Mouse (Mus musculus): ENCODE data around the gene Grik3. TPM values are rescaled to one million over a fixed set of nuclear protein-coding genes. Genes with fewer than 3 reads are reported as not detected.
A peak's percentile ranks its signal among the peaks of the same experiment; 100 is the strongest.

Gene Grik3
- total RNA-seq (2012; rRNA removed): 9.8 and 13.6 TPM in 2 replicates

GRCm38 (mm10) chr4:125490661-125491504 is at the start of gene Grik3:
TSS of gene Grik3 (plus strand) at chr4:125490700.
- no peak for DNase-seq (ENCODE audit: low read depth, low spot score)
- Histone ChIP-seq H3K9me3 (ENCODE audit: control insufficient read depth, insufficient read depth, low read depth, low read length) (no peaks in the 10 kb centered on the region), H3K9ac (ENCODE audit: insufficient read depth, low read depth, low read length, poor library complexity, severe bottlenecking) (peak within 1 kb of the TSS; percentile 80), H3K36me3 (ENCODE audit: control insufficient read depth, insufficient read depth, low read length, poor library complexity, severe bottlenecking) (no peaks in the 10 kb centered on the region), H3K4me1 (ENCODE audit: control insufficient read depth in 2 of 2, insufficient read depth in 2 of 2, low read length in 2 of 2, poor library complexity in 1 of 2) (peaks cover 3 to 45% of the 10 kb centered on the region in 2 experiments; a peak in 3 of 4 replicates), H3K4me3 (ENCODE audit: insufficient read depth in 1 of 2, low read depth in 1 of 2, low read length in 2 of 2, poor library complexity in 1 of 2, severe bottlenecking in 1 of 2) (peak within 1 kb of the TSS; percentile 63 to 83), H3K27ac (ENCODE audit: insufficient read depth, low read depth, low read length, poor library complexity, severe bottlenecking) (no peak within 1 kb of the TSS)
- TF ChIP-seq HCFC1 (IDR thresholded peaks at IDR 0.05; ENCODE audit: borderline replicate concordance, insufficient read depth, low read length): no peak
- TF ChIP-seq MAFK (IDR thresholded peaks at IDR 0.05; ENCODE audit: insufficient read depth, low read depth, low read length): no peak
- TF ChIP-seq ZC3H11A (IDR thresholded peaks at IDR 0.05; ENCODE audit: borderline replicate concordance, low read depth, low read length): no peak
- no peak for TF ChIP-seq ZNF384 (IDR thresholded peaks at IDR 0.05; ENCODE audit: low read depth, low read length)
- TF ChIP-seq CHD2 (IDR thresholded peaks at IDR 0.05; ENCODE audit: low read depth, low read length): no peak
- in situ Hi-C loops (cut with MboI; ENCODE audit: low sequenced_read_pairs in 2 of 2, unreplicated experiment in 2 of 2): no loop called here

GRCm38 (mm10) chr4:125441821-125442220 is 48.7 kb upstream of the Grik3 start:
- H3K36me3 ChIP-seq (ENCODE audit: control insufficient read depth, insufficient read depth, low read length, poor library complexity, severe bottlenecking): no peaks in the 10 kb centered on the region
- no peak overlapping the region for H3K4me3 ChIP-seq (ENCODE audit: insufficient read depth in 1 of 2, low read depth in 1 of 2, low read length in 2 of 2, poor library complexity in 1 of 2, severe bottlenecking in 1 of 2)
- no peak overlapping the region for H3K9ac ChIP-seq (ENCODE audit: insufficient read depth, low read depth, low read length, poor library complexity, severe bottlenecking)
- no peaks in the 10 kb centered on the region for H3K9me3 ChIP-seq (ENCODE audit: control insufficient read depth, insufficient read depth, low read depth, low read length)
- no peak overlapping the region for H3K27ac ChIP-seq (ENCODE audit: insufficient read depth, low read depth, low read length, poor library complexity, severe bottlenecking)
- peaks cover 0 to 12% of the 10 kb centered on the region in 2 experiments; a peak in 3 of 4 replicates for H3K4me1 ChIP-seq (ENCODE audit: control insufficient read depth in 2 of 2, insufficient read depth in 2 of 2, low read length in 2 of 2, poor library complexity in 1 of 2)
- in situ Hi-C loops (cut with MboI; ENCODE audit: low sequenced_read_pairs in 2 of 2, unreplicated experiment in 2 of 2): no loop called here
- no peak for DNase-seq (ENCODE audit: low read depth, low spot score)
- TF ChIP-seq ZC3H11A (IDR thresholded peaks at IDR 0.05; ENCODE audit: borderline replicate concordance, low read depth, low read length): no peak
- TF ChIP-seq MAFK (IDR thresholded peaks at IDR 0.05; ENCODE audit: insufficient read depth, low read depth, low read length): no peak
- no peak for TF ChIP-seq CHD2 (IDR thresholded peaks at IDR 0.05; ENCODE audit: low read depth, low read length)
- TF ChIP-seq ZNF384 (IDR thresholded peaks at IDR 0.05; ENCODE audit: low read depth, low read length): no peak
- TF ChIP-seq HCFC1 (IDR thresholded peaks at IDR 0.05; ENCODE audit: borderline replicate concordance, insufficient read depth, low read length): no peak

- in situ Hi-C loops (cut with MboI; ENCODE audit: low sequenced_read_pairs in 2 of 2, unreplicated experiment in 2 of 2): no loop called here
- TF ChIP-seq CHD2 (IDR thresholded peaks at IDR 0.05; ENCODE audit: low read depth, low read length) (no peak), ZC3H11A (IDR thresholded peaks at IDR 0.05; ENCODE audit: borderline replicate concordance, low read depth, low read length) (no peak), MAFK (IDR thresholded peaks at IDR 0.05; ENCODE audit: insufficient read depth, low read depth, low read length) (no peak), ZNF384 (IDR thresholded peaks at IDR 0.05; ENCODE audit: low read depth, low read length) (no peak), HCFC1 (IDR thresholded peaks at IDR 0.05; ENCODE audit: borderline replicate concordance, insufficient read depth, low read length) (no peak)
- Histone ChIP-seq H3K9ac (ENCODE audit: insufficient read depth, low read depth, low read length, poor library complexity, severe bottlenecking) (no peak overlapping the region), H3K4me3 (ENCODE audit: insufficient read depth in 1 of 2, low read depth in 1 of 2, low read length in 2 of 2, poor library complexity in 1 of 2, severe bottlenecking in 1 of 2) (no peak overlapping the region), H3K9me3 (ENCODE audit: control insufficient read depth, insufficient read depth, low read depth, low read length) (no peaks in the 10 kb centered on the region), H3K4me1 (ENCODE audit: control insufficient read depth in 2 of 2, insufficient read depth in 2 of 2, low read length in 2 of 2, poor library complexity in 1 of 2) (peaks cover 0 to 9% of the 10 kb centered on the region in 2 experiments; a peak in 3 of 4 replicates), H3K36me3 (ENCODE audit: control insufficient read depth, insufficient read depth, low read length, poor library complexity, severe bottlenecking) (no peaks in the 10 kb centered on the region), H3K27ac (ENCODE audit: insufficient read depth, low read depth, low read length, poor library complexity, severe bottlenecking) (no peak overlapping the region)
- no peak for DNase-seq (ENCODE audit: low read depth, low spot score)
Observed at GRCm38 (mm10) chr4:125444366-125444765, 46.1 kb upstream of the Grik3 start.

- H3K4me1 ChIP-seq (ENCODE audit: control insufficient read depth in 2 of 2, insufficient read depth in 2 of 2, low read length in 2 of 2, poor library complexity in 1 of 2): peaks cover 4 to 9% of the 10 kb centered on the region in 2 experiments; a peak in 3 of 4 replicates
- no peak overlapping the region for H3K27ac ChIP-seq (ENCODE audit: insufficient read depth, low read depth, low read length, poor library complexity, severe bottlenecking)
- no peak overlapping the region for H3K9ac ChIP-seq (ENCODE audit: insufficient read depth, low read depth, low read length, poor library complexity, severe bottlenecking)
- in situ Hi-C loops (cut with MboI; ENCODE audit: low sequenced_read_pairs in 2 of 2, unreplicated experiment in 2 of 2): no loop called here
- no peak overlapping the region for H3K4me3 ChIP-seq (ENCODE audit: insufficient read depth in 1 of 2, low read depth in 1 of 2, low read length in 2 of 2, poor library complexity in 1 of 2, severe bottlenecking in 1 of 2)
- no peak for DNase-seq (ENCODE audit: low read depth, low spot score)
- no peaks in the 10 kb centered on the region for H3K9me3 ChIP-seq (ENCODE audit: control insufficient read depth, insufficient read depth, low read depth, low read length)
- no peaks in the 10 kb centered on the region for H3K36me3 ChIP-seq (ENCODE audit: control insufficient read depth, insufficient read depth, low read length, poor library complexity, severe bottlenecking)
- no peak for TF ChIP-seq ZC3H11A (IDR thresholded peaks at IDR 0.05; ENCODE audit: borderline replicate concordance, low read depth, low read length)
- TF ChIP-seq ZNF384 (IDR thresholded peaks at IDR 0.05; ENCODE audit: low read depth, low read length): no peak
Observed at GRCm38 (mm10) chr4:125450602-125451321, 39.7 kb upstream of the Grik3 start.
